Comparison of ENCODE assay signal across 29 mouse cellular contexts in genomic region chr2:152472434-152472833, GRCm38 (mm10). TPM values are rescaled to one million over a fixed set of nuclear protein-coding genes. Genes with fewer than 3 reads are reported as not detected.
DNase-seq lines count a peak whose midpoint lies in the region; ATAC-seq and TF ChIP-seq lines count a peak whose summit lies in the region.
"Had no signal": no experiment of that assay in that cellular context is flagged by ENCODE, and none has a peak within 500 bp of the region (broad histone marks: within the 10 kb centered on the region; RNA-seq: fewer than 3 reads in every experiment).

No protein-coding gene starts in this region.

- H3K36me3 ChIP-seq in heart, adult 2 months (ENCODE audit: control insufficient read depth, insufficient read depth, low read length), result no peaks in the 10 kb centered on the region
- no peaks in the 10 kb centered on the region for H3K36me3 ChIP-seq in midbrain, postnatal 0 days (ENCODE audit: insufficient read depth, low read length)
- H3K36me3 ChIP-seq in midbrain, embryonic 15.5 days (replicated peaks), result no peaks in the 10 kb centered on the region
- H3K36me3 ChIP-seq: embryonic facial prominence, embryonic 10.5 days; heart, embryonic 12.5 days; liver, embryonic 15.5 days; midbrain, embryonic 10.5 days had no signal

- no peaks in the 10 kb centered on the region for H3K4me1 ChIP-seq in heart, adult 2 months (ENCODE audit: control insufficient read depth, insufficient read depth, low read length)
- H3K4me1 ChIP-seq in midbrain, postnatal 0 days (ENCODE audit: insufficient read depth, low read length), result no peaks in the 10 kb centered on the region
- no peaks in the 10 kb centered on the region for H3K4me1 ChIP-seq in midbrain, embryonic 15.5 days
- H3K4me1 ChIP-seq: embryonic facial prominence, embryonic 10.5 days; heart, embryonic 12.5 days; liver, embryonic 15.5 days; midbrain, embryonic 10.5 days had no signal

- no peak overlapping the region for H3K4me3 ChIP-seq in heart, adult 2 months
- no peak overlapping the region for H3K4me3 ChIP-seq in midbrain, postnatal 0 days (ENCODE audit: low read depth, low read length)
- H3K4me3 ChIP-seq in midbrain, embryonic 15.5 days, result no peak overlapping the region
- H3K4me3 ChIP-seq: embryonic facial prominence, embryonic 10.5 days; heart, embryonic 12.5 days; liver, embryonic 15.5 days; midbrain, embryonic 10.5 days; myocyte had no signal

- no peaks in the 10 kb centered on the region for H3K79me2 ChIP-seq in heart, adult 2 months (replicated peaks; ENCODE audit: control insufficient read depth, insufficient read depth, low read length)

- no peak overlapping the region for H3K4me2 ChIP-seq in midbrain, postnatal 0 days (ENCODE audit: low read depth, low read length, poor library complexity, severe bottlenecking)
- H3K4me2 ChIP-seq in midbrain, embryonic 15.5 days, result no peak overlapping the region
- H3K4me2 ChIP-seq: heart, embryonic 12.5 days; liver, embryonic 15.5 days had no signal

- no peak for TF ChIP-seq EP300 in heart, adult 2 months (IDR thresholded peaks at IDR 0.05; ENCODE audit: insufficient read depth, low read depth, low read length)

- WGBS in heart, adult 2 months, result 11% methylated on average over 3 of the region's 3 CpGs
- WGBS in midbrain, postnatal 0 days, result 27% methylated on average over 3 of the region's 3 CpGs
- WGBS in midbrain, embryonic 15.5 days, result 24% methylated on average over 3 of the region's 3 CpGs

- H3K9me3 ChIP-seq in midbrain, postnatal 0 days (ENCODE audit: low read length), result no peaks in the 10 kb centered on the region
- H3K9me3 ChIP-seq in midbrain, embryonic 15.5 days, result no peaks in the 10 kb centered on the region
- H3K9me3 ChIP-seq: embryonic facial prominence, embryonic 10.5 days; heart, embryonic 12.5 days; liver, embryonic 15.5 days; midbrain, embryonic 10.5 days had no signal

- ATAC-seq in midbrain, postnatal 0 days (ENCODE audit: low FRiP score), result no peak
- no peak for ATAC-seq in midbrain, embryonic 15.5 days (replicated peaks)
- no peak for ATAC-seq in inflammation-experienced regulatory T-cells, adult 6 months
- ATAC-seq: forebrain, embryonic 14.5 days had no signal

- intact Hi-C loops in heart, adult 2 months (cut with DNase I), result loop anchor here (5.0 kb wide), 1 partner anchor 130 kb away; the partner anchor contains the start of gene Defb36
- intact Hi-C loops in heart, postnatal 14 days (cut with DNase I), result loop anchor here (5.0 kb wide), 1 partner anchor 70 kb away; the partner anchor contains the start of gene Defb29

- DNase-seq in heart, adult 2 months, result no peak
- DNase-seq in heart, postnatal 14 days, result no peak
- peak; percentile 21 for DNase-seq in kidney, postnatal 14 days
- no peak for DNase-seq in kidney, postnatal 4 days
- DNase-seq in midbrain, postnatal 0 days (ENCODE audit: low spot score), result peak; percentile 15
- no peak for DNase-seq in cerebellum, adult 11 months
- DNase-seq: B cell, adult 2 months; cerebellum, adult 11-12 months; cerebellum, postnatal 25 days; lung, postnatal 4 days; thymus, postnatal 4 days had no signal

- TF ChIP-seq POLR2A in heart, adult 2 months (IDR thresholded peaks at IDR 0.05; ENCODE audit: insufficient read depth, low read depth, low read length), result no peak

- no peaks in the 10 kb centered on the region for H3K27me3 ChIP-seq in heart, adult 2 months (ENCODE audit: control insufficient read depth, insufficient read depth, low read length)
- H3K27me3 ChIP-seq in midbrain, postnatal 0 days (ENCODE audit: insufficient read depth, low read length), result no peaks in the 10 kb centered on the region
- no peaks in the 10 kb centered on the region for H3K27me3 ChIP-seq in midbrain, embryonic 15.5 days (replicated peaks)

- no peak overlapping the region for H3K27ac ChIP-seq in heart, adult 2 months
- no peak overlapping the region for H3K27ac ChIP-seq in midbrain, postnatal 0 days (ENCODE audit: low read depth, low read length)
- no peak overlapping the region for H3K27ac ChIP-seq in midbrain, embryonic 15.5 days
- H3K27ac ChIP-seq: embryonic facial prominence, embryonic 10.5 days; liver, embryonic 15.5 days; midbrain, embryonic 10.5 days had no signal

- no peak overlapping the region for H3K9ac ChIP-seq in heart, adult 2 months (ENCODE audit: low read depth, low read length)
- H3K9ac ChIP-seq in midbrain, postnatal 0 days (replicated peaks; ENCODE audit: low read length, poor library complexity, severe bottlenecking), result no peak overlapping the region
- no peak overlapping the region for H3K9ac ChIP-seq in midbrain, embryonic 15.5 days
- H3K9ac ChIP-seq: heart, embryonic 12.5 days; liver, embryonic 15.5 days had no signal

- TF ChIP-seq CTCF in heart, adult 2 months (IDR thresholded peaks at IDR 0.05), result peak; percentile 44
- peak; percentile 66 for TF ChIP-seq CTCF in midbrain, postnatal 0 days (IDR thresholded peaks at IDR 0.05)

RNA-seq across cellular contexts. Expression of gene Defb20, which starts 4.4 kb away (rescaled TPM):
- not detected for total RNA-seq in heart, adult 2 months (2021)
- not detected in 2 replicates for polyA plus RNA-seq in heart, adult 2 months (2012; rRNA removed)
- total RNA-seq in heart, postnatal 14 days (2021), result not detected
- total RNA-seq in midbrain, postnatal 0 days (2014; rRNA removed), result not detected in 2 replicates
- not detected in 2 replicates for polyA plus RNA-seq in midbrain, postnatal 0 days (2015; fragmentation: Nextera tagmentation; extraction: Ambion mirVana)
- not detected in 2 replicates for polyA plus RNA-seq in midbrain, embryonic 15.5 days (2015; fragmentation: Nextera tagmentation; extraction: Ambion mirVana)
- not detected for polyA plus RNA-seq in inflammation-experienced regulatory T-cells, adult 6 months (2017; shearing (Covaris generic))
- total RNA-seq: adrenal gland, adult 18-20 months; gastrocnemius, adult 18-20 months; hematopoietic stem cell, adult 5-6 weeks; layer of hippocampus, adult 18-20 months; left cerebral cortex, adult 8-10 months; neutrophil, adult 5-6 weeks had no signal
- polyA plus RNA-seq: brain, embryonic 14.5 days; embryonic facial prominence, embryonic 10.5 days; forebrain, embryonic 14.5 days; heart, embryonic 12.5 days; intestine, embryonic 14.5 days; limb, embryonic 11.5 days; liver, embryonic 15.5 days; midbrain, embryonic 10.5 days; myocyte; small intestine, adult 2 months had no signal

RNA-seq across cellular contexts. Expression of gene Defb23, which starts 8.0 kb away (rescaled TPM):
- total RNA-seq in heart, adult 2 months (2021), result not detected
- not detected in 2 replicates for polyA plus RNA-seq in heart, adult 2 months (2012; rRNA removed)
- not detected for total RNA-seq in heart, postnatal 14 days (2021)
- total RNA-seq in midbrain, postnatal 0 days (2014; rRNA removed), result not detected in 2 replicates
- polyA plus RNA-seq in midbrain, postnatal 0 days (2015; fragmentation: Nextera tagmentation; extraction: Ambion mirVana), result not detected in 2 replicates
- polyA plus RNA-seq in midbrain, embryonic 15.5 days (2015; fragmentation: Nextera tagmentation; extraction: Ambion mirVana), result not detected in 2 replicates
- not detected for polyA plus RNA-seq in inflammation-experienced regulatory T-cells, adult 6 months (2017; shearing (Covaris generic))
- total RNA-seq: adrenal gland, adult 18-20 months; gastrocnemius, adult 18-20 months; hematopoietic stem cell, adult 5-6 weeks; layer of hippocampus, adult 18-20 months; left cerebral cortex, adult 8-10 months; neutrophil, adult 5-6 weeks had no signal
- polyA plus RNA-seq: brain, embryonic 14.5 days; embryonic facial prominence, embryonic 10.5 days; forebrain, embryonic 14.5 days; heart, embryonic 12.5 days; intestine, embryonic 14.5 days; limb, embryonic 11.5 days; liver, embryonic 15.5 days; midbrain, embryonic 10.5 days; myocyte; small intestine, adult 2 months had no signal

RNA-seq across cellular contexts. Expression of gene Defb22, which starts 17.5 kb away (rescaled TPM):
- not detected for total RNA-seq in heart, adult 2 months (2021)
- polyA plus RNA-seq in heart, adult 2 months (2012; rRNA removed), result not detected in 2 replicates
- total RNA-seq in heart, postnatal 14 days (2021), result not detected
- not detected in 2 replicates for total RNA-seq in midbrain, postnatal 0 days (2014; rRNA removed)
- polyA plus RNA-seq in midbrain, postnatal 0 days (2015; fragmentation: Nextera tagmentation; extraction: Ambion mirVana), result not detected in 2 replicates
- not detected in 2 replicates for polyA plus RNA-seq in midbrain, embryonic 15.5 days (2015; fragmentation: Nextera tagmentation; extraction: Ambion mirVana)
- not detected for polyA plus RNA-seq in inflammation-experienced regulatory T-cells, adult 6 months (2017; shearing (Covaris generic))
- total RNA-seq: adrenal gland, adult 18-20 months; gastrocnemius, adult 18-20 months; hematopoietic stem cell, adult 5-6 weeks; layer of hippocampus, adult 18-20 months; left cerebral cortex, adult 8-10 months; neutrophil, adult 5-6 weeks had no signal
- polyA plus RNA-seq: brain, embryonic 14.5 days; embryonic facial prominence, embryonic 10.5 days; forebrain, embryonic 14.5 days; heart, embryonic 12.5 days; intestine, embryonic 14.5 days; limb, embryonic 11.5 days; liver, embryonic 15.5 days; midbrain, embryonic 10.5 days; myocyte; small intestine, adult 2 months had no signal

RNA-seq across cellular contexts. Expression of gene Defb26, which starts 39.1 kb away (rescaled TPM):
- not detected for total RNA-seq in heart, adult 2 months (2021)
- polyA plus RNA-seq in heart, adult 2 months (2012; rRNA removed), result not detected in 2 replicates
- not detected for total RNA-seq in heart, postnatal 14 days (2021)
- total RNA-seq in midbrain, postnatal 0 days (2014; rRNA removed), result not detected in 2 replicates
- polyA plus RNA-seq in midbrain, postnatal 0 days (2015; fragmentation: Nextera tagmentation; extraction: Ambion mirVana), result not detected in 2 replicates
- not detected in 2 replicates for polyA plus RNA-seq in midbrain, embryonic 15.5 days (2015; fragmentation: Nextera tagmentation; extraction: Ambion mirVana)
- not detected for polyA plus RNA-seq in inflammation-experienced regulatory T-cells, adult 6 months (2017; shearing (Covaris generic))
- total RNA-seq: adrenal gland, adult 18-20 months; gastrocnemius, adult 18-20 months; hematopoietic stem cell, adult 5-6 weeks; layer of hippocampus, adult 18-20 months; left cerebral cortex, adult 8-10 months; neutrophil, adult 5-6 weeks had no signal
- polyA plus RNA-seq: brain, embryonic 14.5 days; embryonic facial prominence, embryonic 10.5 days; forebrain, embryonic 14.5 days; heart, embryonic 12.5 days; intestine, embryonic 14.5 days; limb, embryonic 11.5 days; liver, embryonic 15.5 days; midbrain, embryonic 10.5 days; myocyte; small intestine, adult 2 months had no signal

RNA-seq across cellular contexts. Expression of gene Defb28, which starts 45.6 kb away (rescaled TPM):
- not detected for total RNA-seq in heart, adult 2 months (2021)
- polyA plus RNA-seq in heart, adult 2 months (2012; rRNA removed), result not detected in 2 replicates
- total RNA-seq in heart, postnatal 14 days (2021), result not detected
- not detected in 2 replicates for total RNA-seq in midbrain, postnatal 0 days (2014; rRNA removed)
- polyA plus RNA-seq in midbrain, postnatal 0 days (2015; fragmentation: Nextera tagmentation; extraction: Ambion mirVana), result not detected in 2 replicates
- not detected in 2 replicates for polyA plus RNA-seq in midbrain, embryonic 15.5 days (2015; fragmentation: Nextera tagmentation; extraction: Ambion mirVana)
- not detected for polyA plus RNA-seq in inflammation-experienced regulatory T-cells, adult 6 months (2017; shearing (Covaris generic))
- total RNA-seq: adrenal gland, adult 18-20 months; gastrocnemius, adult 18-20 months; hematopoietic stem cell, adult 5-6 weeks; layer of hippocampus, adult 18-20 months; left cerebral cortex, adult 8-10 months; neutrophil, adult 5-6 weeks had no signal
- polyA plus RNA-seq: brain, embryonic 14.5 days; embryonic facial prominence, embryonic 10.5 days; forebrain, embryonic 14.5 days; heart, embryonic 12.5 days; intestine, embryonic 14.5 days; limb, embryonic 11.5 days; liver, embryonic 15.5 days; midbrain, embryonic 10.5 days; myocyte; small intestine, adult 2 months had no signal

Comparison
In these comparisons a context has a peak if more than half of its experiments do, and no peak if none do; other contexts are left out.
1. DNase-seq: peak in kidney, postnatal 14 days (single experiment) and midbrain, postnatal 0 days (single experiment); none in heart, adult 2 months (0 of 2), heart, postnatal 14 days (0 of 2), kidney, postnatal 4 days (0 of 2) and cerebellum, adult 11 months (single experiment).